Mouse (Mus musculus): ENCODE results near the gene Srsf6.
"Not testable (repeated sequence)": the region's sequence is repeated elsewhere in the genome, so short reads cannot be mapped to it uniquely, and the experiment has no call there.

The Srsf6 gene

GRCm38 (mm10) chr2:162931123-162931673 is at the start of gene Srsf6:
Gene Srsf6 (plus strand): TSS chr2:162931528.
- peak; percentile 89 to 90 for DNase-seq

DNA sequence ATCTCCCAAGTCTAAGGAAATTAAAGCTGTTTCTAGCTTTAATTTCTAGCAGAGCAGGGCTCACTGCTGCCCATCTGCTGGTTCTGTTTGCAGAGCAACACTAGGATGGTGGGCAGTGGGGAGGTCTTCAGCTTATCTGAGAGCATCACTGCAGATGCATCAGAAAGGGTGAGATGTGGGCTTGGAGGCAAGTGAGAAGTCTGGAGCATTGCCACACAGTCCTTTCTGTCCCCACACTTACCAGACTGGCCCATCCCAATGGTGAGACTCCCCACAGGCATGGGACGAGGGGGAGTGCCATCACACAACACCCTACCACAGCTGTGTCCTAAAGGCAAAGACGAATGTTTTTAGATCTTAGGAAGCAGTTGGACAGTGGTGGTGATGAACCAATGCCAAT is 47.2 kb upstream of the Srsf6 start:
- no peak for DNase-seq

DNA sequence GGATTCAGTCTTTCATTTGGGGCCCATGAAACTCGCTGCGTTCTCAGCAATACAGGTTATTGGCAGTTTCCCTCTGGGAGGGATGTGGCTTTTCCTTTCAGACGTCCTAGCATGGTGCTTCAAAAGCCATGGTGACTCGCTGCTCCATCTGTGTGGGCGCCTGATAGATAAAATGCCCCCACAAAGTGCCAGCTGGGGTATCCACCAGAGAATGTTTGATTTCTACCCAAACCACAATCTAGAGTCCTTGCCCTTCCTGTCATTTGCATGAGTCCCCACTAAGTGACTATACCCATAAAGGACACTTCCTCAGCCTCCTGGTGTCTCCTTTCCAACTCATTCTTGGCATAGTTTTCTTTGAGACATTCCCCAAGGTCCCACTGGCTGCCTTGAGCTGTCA is 44.2 kb upstream of the Srsf6 start:
- DNase-seq, result no peak

DNA sequence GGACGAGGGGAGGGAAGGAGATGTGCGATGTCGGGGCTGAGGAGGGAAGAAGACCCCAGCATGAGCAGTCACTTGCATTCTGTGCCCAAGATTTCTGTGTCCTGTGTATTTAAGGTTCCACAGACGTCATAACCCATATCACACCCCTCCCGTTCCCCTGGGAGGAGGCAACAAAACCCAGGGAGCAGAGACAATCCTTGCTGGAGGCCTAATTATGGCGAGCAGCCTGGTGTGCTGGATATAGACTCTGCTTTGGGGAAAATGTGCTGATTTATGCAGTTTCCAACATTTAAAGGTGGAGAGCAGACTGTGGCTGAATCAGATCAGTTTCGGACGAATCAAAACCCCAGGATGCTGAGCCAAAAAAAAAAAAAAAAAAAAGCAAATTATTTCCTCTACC is 42.7 kb upstream of the Srsf6 start:
- DNase-seq, result no peak

GRCm38 (mm10) chr2:162889191-162889590 is 42.1 kb upstream of the Srsf6 start:
- DNase-seq, result no peak

DNA sequence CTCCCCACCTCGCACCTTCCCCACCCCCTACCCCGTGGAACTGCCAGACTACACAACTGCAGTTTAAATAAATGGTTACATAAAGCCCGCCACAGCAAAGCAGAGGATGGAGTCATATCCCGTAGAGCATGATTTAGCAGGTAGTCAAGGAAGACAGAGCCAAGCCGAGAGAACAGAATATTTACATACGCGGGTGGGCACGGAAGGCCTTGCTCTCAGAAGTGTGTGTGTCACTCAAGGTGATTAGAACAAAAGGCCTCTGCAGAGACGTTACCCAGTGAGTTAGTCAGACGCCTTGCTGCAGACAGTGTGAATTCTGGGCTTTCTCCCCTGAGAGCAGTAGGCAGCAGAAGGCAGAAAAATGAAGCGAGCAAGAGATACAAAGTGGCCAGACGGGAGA is 41.6 kb upstream of the Srsf6 start:
- no peak for DNase-seq

DNA sequence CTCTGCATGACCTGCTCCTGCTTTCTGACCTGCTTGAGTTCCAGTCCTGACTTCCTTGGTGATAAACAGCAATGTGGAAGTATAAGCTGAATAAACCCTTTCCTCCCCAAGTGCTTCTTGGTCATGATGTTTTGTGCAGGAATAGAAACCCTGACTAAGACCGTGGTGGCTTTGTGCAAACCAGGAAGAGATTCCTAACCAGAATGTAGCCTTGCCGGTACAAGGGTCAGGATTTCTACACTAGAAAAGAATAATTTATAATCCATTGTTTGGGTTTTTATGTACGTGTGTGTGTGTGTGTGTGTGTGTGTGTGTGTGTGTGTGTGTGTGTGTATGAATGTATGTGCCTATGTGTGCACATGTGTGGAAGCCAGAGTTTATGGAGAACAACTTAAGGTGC is 38.3 kb upstream of the Srsf6 start:
- not testable (repeated sequence) for DNase-seq

DNA sequence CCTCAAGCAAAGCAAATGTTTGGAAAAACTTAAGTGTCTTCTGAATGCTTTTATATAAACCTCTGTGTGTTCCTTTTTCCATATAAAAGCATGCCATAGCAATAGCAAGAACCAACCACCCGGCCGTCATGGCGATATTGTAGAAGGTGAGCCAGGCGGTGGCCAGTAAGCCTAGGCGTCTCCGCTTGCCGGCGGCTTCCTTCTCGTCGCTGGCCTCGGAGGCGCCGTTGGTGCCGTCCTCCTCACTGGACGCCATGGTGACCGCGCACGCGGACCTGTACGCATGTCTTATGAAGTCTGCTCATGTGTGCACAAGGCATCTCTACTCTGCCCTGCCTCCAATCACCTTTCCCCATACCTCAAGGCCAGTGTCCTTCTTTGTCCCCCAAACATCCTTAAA is 32.1 kb upstream of the Srsf6 start:
- not testable (repeated sequence) for DNase-seq

GRCm38 (mm10) chr2:162899880-162900589 is 31.3 kb upstream of the Srsf6 start:
- DNase-seq, result no peak

DNA sequence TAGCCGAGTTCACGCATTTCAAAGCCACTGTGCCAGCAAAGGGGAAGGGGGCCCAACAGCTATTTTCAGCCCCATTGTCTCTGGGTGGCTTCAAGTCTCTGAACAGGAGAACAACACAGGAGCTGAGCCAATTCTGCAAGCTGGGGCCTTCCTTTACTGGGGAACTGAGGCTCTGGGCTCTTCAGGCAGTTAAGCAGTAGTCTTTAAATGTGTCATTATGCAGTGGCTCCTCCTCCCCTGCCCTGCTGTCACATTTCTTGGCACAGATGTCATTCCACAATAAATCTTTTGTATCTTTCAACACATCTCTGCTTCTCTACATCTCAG is 30.8 kb upstream of the Srsf6 start:
- DNase-seq, result no peak

GRCm38 (mm10) chr2:162905902-162906301 is 25.4 kb upstream of the Srsf6 start:
- no peak for DNase-seq

- DNase-seq, result no peak
Measured at GRCm38 (mm10) chr2:162908052-162908491, 23.3 kb upstream of the Srsf6 start.

DNA sequence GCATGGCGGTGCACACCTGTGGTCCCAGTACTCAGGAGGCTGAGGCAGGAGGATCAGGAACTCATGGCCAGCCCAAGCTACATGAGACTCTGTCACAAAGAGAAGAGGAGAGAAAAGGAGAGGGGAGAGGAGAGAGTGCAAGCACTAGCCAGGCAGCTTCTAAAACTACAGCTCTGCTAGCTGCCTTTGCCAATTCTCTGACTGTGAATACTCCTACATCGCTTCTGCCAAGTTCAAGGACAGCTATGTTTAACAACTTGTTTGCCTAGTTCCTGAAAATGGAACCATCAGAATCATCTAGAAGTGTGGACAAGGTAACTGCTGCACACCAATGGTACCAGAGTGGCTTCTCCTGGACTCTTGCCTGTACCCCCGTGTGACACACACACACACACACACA is 17.3 kb upstream of the Srsf6 start:
- DNase-seq, result no peak

DNA sequence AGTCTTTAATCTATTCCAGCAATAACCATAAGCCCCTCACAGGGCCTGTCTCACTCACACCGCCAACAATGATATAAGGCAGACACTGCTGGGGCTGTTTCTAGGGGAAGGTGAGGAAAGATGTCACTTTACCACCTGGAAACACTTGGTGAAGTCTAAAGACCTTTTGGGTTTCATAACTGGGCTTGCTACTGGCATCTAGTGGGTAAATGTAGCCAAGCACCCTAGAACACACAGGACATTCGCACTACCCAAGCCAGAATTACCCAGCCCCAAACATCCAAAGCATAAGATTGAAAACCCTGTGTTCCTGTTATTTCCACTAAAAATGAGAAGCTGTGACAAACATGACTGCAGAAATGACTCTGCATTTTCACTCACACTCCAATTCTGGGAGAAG is 16.8 kb upstream of the Srsf6 start:
- DNase-seq, result no peak

- DNase-seq, result no peak
Measured at GRCm38 (mm10) chr2:162919926-162920325, 11.4 kb upstream of the Srsf6 start.

GRCm38 (mm10) chr2:162922183-162922582 is 9.1 kb upstream of the Srsf6 start:
- peak; percentile 35 to 40 for DNase-seq

GRCm38 (mm10) chr2:162922834-162923233 is 8.5 kb upstream of the Srsf6 start:
- no peak for DNase-seq

GRCm38 (mm10) chr2:162924126-162924525 is 7.2 kb upstream of the Srsf6 start:
- no peak for DNase-seq

- no peak for DNase-seq
Measured at GRCm38 (mm10) chr2:162927918-162928585, 3.3 kb upstream of the Srsf6 start.

- no peak for DNase-seq
Measured at GRCm38 (mm10) chr2:162929704-162930103, 1.6 kb upstream of the Srsf6 start.

DNA sequence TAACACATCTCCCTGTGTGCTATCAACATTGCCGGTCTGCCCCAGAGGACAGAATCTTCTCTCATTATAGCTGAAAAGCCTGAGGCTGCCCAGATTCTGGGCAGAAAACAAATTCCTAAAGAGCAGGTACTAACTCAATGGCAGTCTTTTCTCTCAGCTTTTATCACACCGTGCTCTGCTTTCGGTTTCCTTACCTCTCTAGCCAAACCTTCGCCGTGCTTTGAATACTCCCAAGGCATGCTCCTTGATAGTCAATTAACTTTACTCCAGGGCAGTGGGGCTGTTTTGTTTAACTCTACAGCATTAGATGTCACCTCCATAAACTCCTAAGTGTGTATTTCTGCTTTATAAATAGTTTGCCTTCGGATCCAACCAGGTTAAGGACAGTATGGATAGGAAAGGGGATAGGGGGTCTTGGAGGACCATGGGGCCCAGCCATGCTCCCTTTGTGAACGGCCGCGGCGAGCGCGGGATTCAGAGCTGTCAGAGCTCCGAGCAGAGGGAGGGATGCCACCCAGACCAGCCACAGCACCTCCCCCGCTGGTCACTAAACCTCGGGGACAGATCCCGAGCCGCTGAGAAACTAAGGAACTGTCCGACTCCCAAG is 709 bp upstream of the Srsf6 start:
- DNase-seq, result no peak

GRCm38 (mm10) chr2:162931674-162932650 is 634 bp downstream of the Srsf6 start:
- DNase-seq, result peak; percentile 56 to 70

DNA sequence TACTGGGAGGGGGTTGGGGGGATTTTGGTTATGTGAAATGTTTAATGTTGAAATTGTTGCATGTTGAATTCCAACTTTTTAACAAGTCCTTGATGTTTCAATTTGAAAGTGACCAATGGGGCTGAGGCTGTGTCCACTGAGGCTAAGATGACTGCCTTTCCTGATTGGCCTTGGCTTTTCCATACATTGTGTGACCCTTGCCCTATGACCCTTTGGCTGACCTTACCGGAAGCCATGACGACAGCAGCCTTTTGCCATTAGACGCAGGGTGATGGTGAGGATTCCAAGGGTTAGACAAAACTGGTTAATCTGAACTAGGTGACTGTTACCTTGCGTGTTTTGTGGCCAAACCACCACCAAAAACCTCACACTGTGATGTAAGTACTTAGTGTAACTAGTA is 1.4 kb downstream of the Srsf6 start:
- DNase-seq, result no peak
